Mouse (Mus musculus) forebrain, embryonic 11.5 days (tissue): Measurements from ENCODE around the gene Ppfibp1. TPM values are rescaled to one million over a fixed set of nuclear protein-coding genes. Genes with fewer than 3 reads are reported as not detected.
A peak's percentile ranks its signal among the peaks of the same experiment; 100 is the strongest.

Source experiments
- ATAC-seq: fragments of 200-750 bp; cut with Nextera tagmentation; replicated peaks from 2 replicates; pipeline ENCODE4 v1.8.0; 2017; ENCODE audit warnings: moderate TSS enrichment; ENCODE audit not compliant: low FRiP score
- DNase-seq: peaks from one replicate; pipeline ENCODE4 v3.0.0-alpha.2; 2017; ENCODE audit warnings: low spot score
- H3K27ac ChIP-seq: fragments of 300-500 bp; sonication (generic); 2 replicates; pipeline ENCODE4 v1.5.1; 2014; ENCODE audit warnings: low read depth, low read length
- H3K27me3 ChIP-seq: fragments of 300-500 bp; sonication (generic); 2 replicates; pipeline ENCODE4 v1.6.1; 2014; ENCODE audit warnings: mild to moderate bottlenecking, low read length, mixed read lengths; ENCODE audit not compliant: control insufficient read depth, insufficient read depth
- H3K36me3 ChIP-seq: fragments of 300-500 bp; sonication (generic); 2 replicates; pipeline ENCODE4 v1.6.1; 2014; ENCODE audit warnings: mild to moderate bottlenecking, low read length, moderate library complexity, mixed read lengths; ENCODE audit not compliant: control insufficient read depth, insufficient read depth
- H3K4me1 ChIP-seq: fragments of 300-500 bp; sonication (generic); replicated peaks from 2 replicates; pipeline ENCODE4 v1.6.1; 2014; ENCODE audit warnings: low read length, mixed read lengths; ENCODE audit not compliant: control insufficient read depth, insufficient read depth
- H3K4me2 ChIP-seq: fragments of 300-500 bp; sonication (generic); 2 replicates; pipeline ENCODE4 v1.6.1; 2014; ENCODE audit warnings: low read depth, mild to moderate bottlenecking, low read length, moderate library complexity, mixed read lengths; ENCODE audit not compliant: severe bottlenecking
- H3K4me3 ChIP-seq: fragments of 300-500 bp; sonication (generic); 2 replicates; pipeline ENCODE4 v1.5.1; 2014; ENCODE audit warnings: low read depth, low read length
- H3K9ac ChIP-seq: fragments of 300-500 bp; sonication (generic); 2 replicates; pipeline ENCODE4 v1.6.1; 2014; ENCODE audit warnings: low read length
- H3K9me3 ChIP-seq: fragments of 300-500 bp; sonication (generic); 2 replicates; pipeline ENCODE4 v1.6.1; 2016; ENCODE audit warnings: low read length, mixed read lengths; ENCODE audit not compliant: control insufficient read depth
- WGBS: fragments of 180-500 bp; shearing (Covaris S2); extraction: QIAGEN DNeasy Blood & Tissue Kit; methylation state at CpG from one replicate; pipeline ENCODE4 v1.1.7; 2014; 5-methylcytosine and 5-hydroxymethylcytosine counted together
- polyA plus RNA-seq: library from polyadenylated mRNA; unstranded; fragments of >200 nt; fragmentation: Nextera tagmentation; extraction: Ambion mirVana; gene quantifications from 2 replicates; pipeline ENCODE4 v1.2.1, GENCODE M21; 2014

Gene Ppfibp1
- polyA plus RNA-seq, 1 experiment from 2014 or later, result 38.4 TPM

GRCm38 (mm10) chr6:146876820-146877219 is 11.5 kb upstream of the Ppfibp1 start:
- Histone ChIP-seq H3K9ac (no peak overlapping the region), H3K4me1 (peaks cover 2% of the 10 kb centered on the region; the same call in 1 of the 2 replicates), H3K27me3 (no peaks in the 10 kb centered on the region), H3K27ac (no peak overlapping the region), H3K36me3 (no peaks in the 10 kb centered on the region), H3K4me3 (no peak overlapping the region), H3K9me3 (no peaks in the 10 kb centered on the region), H3K4me2 (no peak overlapping the region)
- ATAC-seq, result no peak
- WGBS, result 92% methylated on average over 2 of the region's 2 CpGs
- peak; percentile 38 for DNase-seq

GRCm38 (mm10) chr6:146877425-146878045 is 10.8 kb upstream of the Ppfibp1 start:
- H3K36me3 ChIP-seq, result no peaks in the 10 kb centered on the region
- no peak overlapping the region for H3K4me2 ChIP-seq
- no peak overlapping the region for H3K27ac ChIP-seq
- H3K27me3 ChIP-seq, result no peaks in the 10 kb centered on the region
- no peak overlapping the region for H3K9ac ChIP-seq
- ATAC-seq, result no peak
- H3K9me3 ChIP-seq, result no peaks in the 10 kb centered on the region
- H3K4me3 ChIP-seq, result no peak overlapping the region
- H3K4me1 ChIP-seq, result peaks cover 2% of the 10 kb centered on the region; the same call in 1 of the 2 replicates
- 91% methylated on average over 12 of the region's 12 CpGs for WGBS
- DNase-seq, result peak; percentile 37

- Histone ChIP-seq H3K36me3 (no peaks in the 10 kb centered on the region), H3K27ac (no peak overlapping the region)
- ATAC-seq, result peak; percentile 52
Measured at GRCm38 (mm10) chr6:146878926-146879325, 9.4 kb upstream of the Ppfibp1 start.

GRCm38 (mm10) chr6:146879856-146880255 is 8.4 kb upstream of the Ppfibp1 start:
- Histone ChIP-seq H3K27ac (no peak overlapping the region), H3K9me3 (no peaks in the 10 kb centered on the region), H3K9ac (no peak overlapping the region), H3K4me1 (peaks cover 2% of the 10 kb centered on the region; the same call in 1 of the 2 replicates), H3K4me2 (no peak overlapping the region), H3K27me3 (no peaks in the 10 kb centered on the region), H3K4me3 (no peak overlapping the region), H3K36me3 (no peaks in the 10 kb centered on the region)
- no peak; the same call in 1 of the 2 replicates for ATAC-seq
- WGBS, result 78% methylated on average over 9 of the region's 9 CpGs
- peak; percentile 46 for DNase-seq

More at GRCm38 (mm10) chr6:146878926-146879325, 9.4 kb upstream of the Ppfibp1 start:
- no peak overlapping the region for H3K4me2 ChIP-seq
- H3K4me1 ChIP-seq, result peaks cover 2% of the 10 kb centered on the region; the same call in 1 of the 2 replicates
- no peak overlapping the region for H3K4me3 ChIP-seq
- no peaks in the 10 kb centered on the region for H3K27me3 ChIP-seq
- 18% methylated on average over 10 of the region's 10 CpGs for WGBS
- H3K9ac ChIP-seq, result no peak overlapping the region
- no peaks in the 10 kb centered on the region for H3K9me3 ChIP-seq
- peak; percentile 50 for DNase-seq

GRCm38 (mm10) chr6:146880296-146880695 is 8.0 kb upstream of the Ppfibp1 start:
- no peak overlapping the region for H3K4me2 ChIP-seq
- H3K27me3 ChIP-seq, result no peaks in the 10 kb centered on the region
- no peak overlapping the region for H3K27ac ChIP-seq
- no peak for ATAC-seq
- no peak overlapping the region for H3K4me3 ChIP-seq
- no peaks in the 10 kb centered on the region for H3K9me3 ChIP-seq
- no peak overlapping the region for H3K9ac ChIP-seq
- peaks cover 2% of the 10 kb centered on the region; the same call in 1 of the 2 replicates for H3K4me1 ChIP-seq
- DNase-seq, result peak; percentile 40
- 88% methylated on average over 4 of the region's 4 CpGs for WGBS
- H3K36me3 ChIP-seq, result no peaks in the 10 kb centered on the region

GRCm38 (mm10) chr6:146881896-146882770 is 6.2 kb upstream of the Ppfibp1 start:
- no peak overlapping the region for H3K4me3 ChIP-seq
- no peaks in the 10 kb centered on the region for H3K36me3 ChIP-seq
- no peak for ATAC-seq
- no peaks in the 10 kb centered on the region for H3K27me3 ChIP-seq
- WGBS, result 72% methylated on average over 13 of the region's 13 CpGs
- H3K9ac ChIP-seq, result no peak overlapping the region
- no peak for DNase-seq
- no peak overlapping the region for H3K4me2 ChIP-seq
- no peak overlapping the region for H3K27ac ChIP-seq
- no peaks in the 10 kb centered on the region for H3K9me3 ChIP-seq
- H3K4me1 ChIP-seq, result peaks cover 4% of the 10 kb centered on the region; the same call in 1 of the 2 replicates

- ATAC-seq (no peak), DNase-seq (no peak)
- H3K27ac ChIP-seq, result no peak overlapping the region
- WGBS, result 72% methylated on average over 2 of the region's 2 CpGs
- no peak overlapping the region for H3K9ac ChIP-seq
- H3K4me2 ChIP-seq, result no peak overlapping the region
- no peaks in the 10 kb centered on the region for H3K36me3 ChIP-seq
- H3K27me3 ChIP-seq, result no peaks in the 10 kb centered on the region
- no peak overlapping the region for H3K4me3 ChIP-seq
- H3K9me3 ChIP-seq, result no peaks in the 10 kb centered on the region
- H3K4me1 ChIP-seq, result peaks cover 7% of the 10 kb centered on the region; the same call in 1 of the 2 replicates
Measured at GRCm38 (mm10) chr6:146883426-146883825, 4.9 kb upstream of the Ppfibp1 start.

GRCm38 (mm10) chr6:146884171-146884570 is 4.1 kb upstream of the Ppfibp1 start:
- Histone ChIP-seq H3K36me3 (no peaks in the 10 kb centered on the region), H3K4me1 (peaks cover 5% of the 10 kb centered on the region; the same call in 1 of the 2 replicates), H3K9me3 (no peaks in the 10 kb centered on the region), H3K27me3 (no peaks in the 10 kb centered on the region), H3K4me2 (no peak overlapping the region), H3K27ac (no peak overlapping the region), H3K4me3 (no peak overlapping the region), H3K9ac (no peak overlapping the region)
- DNase-seq (no peak), ATAC-seq (no peak)
- WGBS, result 88% methylated on average over 3 of the region's 3 CpGs
